Mouse (Mus musculus) erythroblast, embryonic 14.5 days (primary cell): ENCODE measurements around the gene Uqcc1.

Experiments
- GATA1 ChIP-seq: IDR thresholded peaks from 2 replicates; pipeline ENCODE4 v1.6.1; 2012; ENCODE audit warnings: low read length, inconsistent platforms, mixed read lengths
- TAL1 ChIP-seq: IDR thresholded peaks from 3 replicates; pipeline ENCODE4 v1.6.1; 2012; ENCODE audit warnings: low read length, inconsistent platforms, mixed read lengths

DNA sequence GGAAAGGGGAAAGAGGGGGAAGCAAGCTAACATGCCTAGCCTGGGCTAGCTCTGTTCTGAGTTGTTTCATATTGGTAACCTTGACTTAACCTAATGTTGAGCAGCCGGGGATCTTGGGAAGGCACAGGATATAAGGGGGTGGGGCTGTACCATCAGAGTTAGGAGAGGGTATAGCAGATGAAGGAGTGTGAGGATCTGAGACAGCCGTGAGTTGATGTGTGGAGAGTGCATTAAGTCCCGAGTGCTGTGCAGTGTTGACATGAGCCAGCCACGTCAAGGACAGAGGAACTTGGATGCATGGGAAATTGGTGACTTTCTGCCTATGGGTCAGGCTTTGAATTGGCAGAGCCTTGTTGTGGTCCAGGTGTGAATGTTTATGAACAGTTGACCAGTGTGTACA lies 117.5 kb downstream of the Uqcc1 start:
- no peak for TF ChIP-seq GATA1
- TF ChIP-seq TAL1: no peak
